Mouse (Mus musculus) embryo, embryonic 11.5 days (tissue): ENCODE measurements around the gene Evi2a.

Experiments
- DNase-seq: peaks from one replicate; pipeline ENCODE4 v3.0.0-alpha.2; 2012; ENCODE audit warnings: low read depth, low spot score

The Evi2a gene

GRCm38 (mm10) chr11:79530333-79530761 lies at the start of gene Evi2a, which contains the start of gene Evi2:
TSS of gene Evi2a (minus strand) at chr11:79530609.
TSS of gene Evi2 (minus strand) at chr11:79530589.
- no peak for DNase-seq

- DNase-seq: peak; percentile 41
These were observed 47.3 kb upstream of the Evi2a start for GRCm38 (mm10) chr11:79577741-79578140.

GRCm38 (mm10) chr11:79575383-79576073 lies 45.1 kb upstream of the Evi2a start:
- DNase-seq: no peak

- no peak for DNase-seq
These were observed 43.4 kb upstream of the Evi2a start for GRCm38 (mm10) chr11:79573836-79574235.

DNA sequence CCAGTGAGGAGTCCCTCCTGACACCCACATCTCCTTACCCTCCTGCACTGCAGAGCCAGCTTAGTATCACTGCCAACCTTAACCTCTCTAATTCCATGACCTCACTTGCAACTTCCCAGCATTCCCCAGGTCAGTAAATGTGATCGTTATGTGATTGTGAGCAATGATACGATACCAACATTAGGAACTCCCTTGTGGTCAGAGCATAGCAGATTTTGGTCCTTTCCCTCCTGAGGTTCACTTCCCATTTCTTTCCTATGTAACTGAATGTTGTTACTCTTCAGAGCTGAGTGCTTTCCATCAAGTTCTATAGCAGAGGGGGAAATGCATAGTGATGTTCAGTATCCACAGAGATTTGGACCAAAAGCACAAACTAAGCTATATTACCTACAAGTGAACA lies 39.9 kb upstream of the Evi2a start:
- DNase-seq: no peak

DNA sequence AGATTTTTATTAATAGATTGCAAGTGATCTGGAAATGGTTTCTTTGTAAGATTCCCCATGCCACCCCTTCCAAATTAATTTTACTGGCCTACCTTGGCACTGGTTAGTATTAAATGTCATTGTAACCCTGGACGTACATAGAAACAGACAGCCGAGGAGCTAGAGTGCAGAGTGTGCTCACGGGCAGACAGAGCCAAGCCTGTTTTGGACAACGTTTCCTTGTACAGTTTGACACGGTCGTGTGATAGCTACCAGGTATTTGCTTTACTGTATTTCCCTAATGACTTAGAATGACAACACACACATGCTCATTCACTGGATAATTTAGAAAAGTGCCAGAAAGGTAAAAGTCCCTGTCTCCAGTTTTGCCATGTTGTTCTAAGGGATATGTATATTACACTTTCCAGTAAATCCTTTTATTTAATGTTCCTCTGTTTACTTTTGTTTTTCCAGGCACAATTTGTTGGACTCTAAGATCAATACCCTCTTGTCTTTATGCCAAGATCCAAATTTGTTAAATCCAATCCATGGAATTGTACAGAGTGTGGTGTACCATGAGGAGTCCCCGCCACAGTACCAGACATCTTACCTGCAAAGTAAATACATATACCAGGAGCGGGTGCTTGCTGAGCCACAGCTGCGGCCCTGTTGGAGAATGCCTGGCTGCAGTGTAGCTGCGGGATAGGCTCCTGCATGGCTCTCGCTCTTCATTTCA lies 37.9 kb upstream of the Evi2a start:
- no peak for DNase-seq

DNA sequence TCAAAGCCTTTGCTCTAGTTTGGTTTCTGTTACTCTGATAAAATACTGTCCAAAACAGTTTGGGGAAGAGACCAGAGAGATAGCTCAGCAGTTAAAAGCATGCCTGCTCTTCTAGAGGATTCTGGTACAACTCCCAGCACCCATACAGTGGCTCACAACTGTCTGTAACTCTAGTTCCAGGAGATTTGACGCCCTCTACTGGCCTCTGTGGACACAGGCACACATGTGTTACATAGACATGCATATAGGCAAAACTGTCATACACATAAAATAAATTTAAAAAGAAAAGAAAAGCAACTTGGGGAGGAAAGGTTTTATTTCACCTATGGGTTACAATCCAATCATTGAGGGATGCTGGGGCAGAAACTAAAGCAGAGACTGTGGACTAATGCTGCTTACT lies 36.5 kb upstream of the Evi2a start:
- no peak for DNase-seq

- no peak for DNase-seq
These were observed 33.1 kb upstream of the Evi2a start for GRCm38 (mm10) chr11:79563493-79563892.

GRCm38 (mm10) chr11:79560536-79560935 lies 30.1 kb upstream of the Evi2a start:
- DNase-seq: no peak

- no peak for DNase-seq
These were observed 22.2 kb upstream of the Evi2a start for GRCm38 (mm10) chr11:79552622-79553021.

DNA sequence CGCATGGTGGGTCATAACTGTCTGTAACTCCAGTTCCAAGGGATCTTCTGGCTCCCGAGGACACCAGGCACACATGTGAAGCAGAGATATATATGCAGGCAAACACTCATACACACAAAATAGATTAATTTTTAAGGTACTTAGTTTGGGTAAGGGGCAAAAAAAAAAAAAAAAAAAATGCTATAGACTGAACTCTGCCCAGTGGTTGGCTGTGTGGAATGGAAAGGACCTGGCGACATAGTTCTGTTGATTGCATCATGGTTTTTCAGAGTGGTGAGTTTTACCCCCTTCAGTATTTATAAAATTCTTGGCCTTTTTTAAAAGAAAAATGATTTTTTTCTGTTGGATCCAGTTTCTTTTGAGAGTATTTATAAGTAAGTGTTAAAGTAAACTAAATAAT lies 5.9 kb upstream of the Evi2a start:
- DNase-seq: no peak

DNA sequence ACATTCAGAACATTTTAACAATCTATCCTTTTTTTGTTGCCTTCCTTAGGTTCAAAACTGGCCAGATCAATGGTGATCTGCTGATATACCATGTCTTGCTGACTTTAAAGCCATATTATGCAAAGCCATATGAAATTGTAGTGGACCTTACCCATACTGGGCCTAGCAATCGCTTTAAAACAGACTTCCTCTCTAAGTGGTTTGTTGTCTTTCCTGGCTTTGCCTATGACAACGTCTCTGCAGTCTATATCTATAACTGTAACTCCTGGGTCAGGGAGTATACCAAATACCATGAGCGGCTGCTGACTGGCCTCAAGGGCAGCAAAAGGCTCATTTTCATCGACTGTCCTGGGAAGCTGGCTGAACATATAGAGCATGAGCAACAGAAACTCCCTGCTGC lies 5.1 kb upstream of the Evi2a start:
- no peak for DNase-seq

DNA sequence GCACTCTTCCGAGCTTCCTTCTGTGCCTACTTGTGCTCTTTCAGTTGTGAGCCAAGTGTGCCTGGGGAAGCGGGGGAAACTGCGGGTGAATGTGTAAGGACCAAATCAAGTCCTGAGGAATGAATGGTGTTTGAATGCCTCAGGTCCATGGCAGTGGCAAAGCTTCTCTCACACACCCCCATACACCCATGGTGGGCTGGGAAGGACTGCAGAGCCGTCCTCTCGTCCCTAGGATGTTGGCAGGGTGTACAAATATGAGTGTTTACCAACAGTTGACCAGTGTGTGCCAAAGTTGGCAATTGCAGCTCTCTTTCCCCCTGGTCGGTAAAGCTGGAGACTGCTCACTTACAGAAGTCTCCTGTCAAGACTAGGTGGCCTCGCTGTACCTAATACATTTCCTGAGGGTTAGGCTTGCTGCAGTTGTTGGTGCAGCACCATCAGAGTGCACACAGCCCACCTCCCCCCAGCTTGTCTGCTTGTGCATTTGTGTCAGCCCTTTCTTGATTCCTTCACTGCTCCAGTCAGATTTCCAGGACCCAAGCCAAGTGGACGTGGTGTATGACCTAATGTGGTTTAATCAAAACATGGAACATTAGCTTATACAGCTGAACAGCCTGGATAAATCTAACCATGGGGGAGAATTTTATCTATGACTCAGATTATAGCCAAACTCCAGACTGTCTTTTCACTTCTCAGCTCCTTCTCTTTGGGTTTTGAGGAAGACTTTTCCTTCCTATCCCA lies 3.7 kb upstream of the Evi2a start:
- DNase-seq: no peak

- no peak for DNase-seq
These were observed 2.9 kb upstream of the Evi2a start for GRCm38 (mm10) chr11:79533311-79533710.

DNA sequence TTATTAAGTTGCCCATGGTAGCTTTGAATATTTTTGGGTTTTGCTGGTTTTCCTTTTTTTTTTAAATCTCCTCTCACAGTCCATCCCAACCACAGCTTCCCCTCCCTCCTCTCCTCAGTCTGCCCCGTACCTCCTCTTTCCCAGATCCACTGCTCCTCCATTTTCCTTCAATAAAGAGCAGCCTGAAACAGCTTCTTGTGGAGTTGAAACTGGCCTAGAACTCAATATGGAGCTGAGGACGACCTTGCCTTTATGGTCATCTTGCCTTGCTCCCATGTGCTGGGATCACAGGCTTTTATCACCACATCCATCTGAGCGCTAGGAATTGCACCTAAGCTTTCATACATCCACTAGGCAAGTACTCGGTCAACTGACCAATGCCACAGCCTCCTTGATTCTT lies 1.1 kb upstream of the Evi2a start:
- DNase-seq: no peak

DNA sequence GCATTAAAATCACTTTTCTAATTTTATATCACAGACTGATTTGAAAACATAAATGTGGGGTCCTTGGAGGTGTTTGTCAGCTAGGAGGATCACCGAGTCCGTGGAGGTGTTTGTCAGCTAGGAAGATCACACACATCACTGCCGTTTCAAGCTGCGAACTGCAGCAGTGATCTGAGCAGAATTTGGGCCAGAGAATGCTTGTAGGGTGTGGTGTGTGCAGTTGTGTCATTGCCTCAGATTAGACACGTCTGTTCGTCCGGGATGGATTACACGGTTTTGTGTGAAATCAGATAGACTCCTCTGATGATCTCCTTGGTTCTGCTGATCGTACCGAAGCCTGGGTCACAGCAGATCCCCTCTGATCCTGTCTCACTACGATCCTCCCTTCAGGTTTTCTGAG lies 365 bp upstream of the Evi2a start:
- DNase-seq: no peak

- no peak for DNase-seq
These were observed 673 bp downstream of the Evi2a start for GRCm38 (mm10) chr11:79529736-79530135.

DNA sequence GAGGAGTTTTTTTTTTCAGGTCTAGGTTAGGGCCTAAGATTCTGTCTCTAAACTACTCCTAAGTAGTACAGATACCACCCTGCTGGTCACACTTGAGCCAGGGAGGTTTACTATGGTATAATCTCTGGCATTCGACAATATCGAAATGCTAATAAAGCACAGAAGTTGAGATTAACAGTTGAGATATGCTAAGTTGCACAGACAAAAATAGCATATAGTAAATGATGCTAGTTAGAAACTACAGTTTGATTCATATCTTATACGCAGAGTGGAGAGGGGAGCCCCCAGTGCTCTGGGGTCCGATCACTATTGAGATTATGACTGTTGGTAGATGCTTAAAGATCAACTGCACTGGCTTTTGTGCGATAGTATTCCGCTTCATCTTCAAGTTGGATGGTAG lies 1.2 kb downstream of the Evi2a start:
- no peak for DNase-seq

GRCm38 (mm10) chr11:79528601-79529000 lies 1.8 kb downstream of the Evi2a start:
- DNase-seq: no peak

GRCm38 (mm10) chr11:79527739-79528384 lies 2.5 kb downstream of the Evi2a start:
- no peak for DNase-seq

GRCm38 (mm10) chr11:79527015-79527738 lies 3.2 kb downstream of the Evi2a start:
- DNase-seq: no peak
